Mouse (Mus musculus) lung, adult 2 months (tissue): ENCODE data around the gene AU040320.

ENCODE experiments used
- CTCF ChIP-seq: fragments of 200-500 bp; IDR thresholded peaks from 2 replicates; pipeline ENCODE4 v1.5.1; 2011; ENCODE audit warnings: mild to moderate bottlenecking, low read length, control low read depth; ENCODE audit not compliant: insufficient read depth
- POLR2A ChIP-seq: fragments of 200-500 bp; IDR thresholded peaks from 2 replicates; pipeline ENCODE4 v1.6.1; 2011; ENCODE audit warnings: low read depth, mild to moderate bottlenecking, control low read depth, low read length, borderline replicate concordance; ENCODE audit errors: extremely low read depth

GRCm38 (mm10) chr4:126707439-126707826 lies 45.9 kb upstream of the AU040320 start:
- TF ChIP-seq CTCF (no peak), POLR2A (no peak)
